Mouse (Mus musculus) liver, embryonic 15.5 days (tissue): ENCODE measurements at regions not wholly inside any gene's neighbourhood (a gene's known extent, or its start where the extent isn't known, plus 50 kb on each side); places are given as distances from the start of the nearest gene placed in this dataset.

Experiments
- ATAC-seq: fragments of 200-750 bp; cut with Nextera tagmentation; 2 replicates; pipeline ENCODE4 v1.8.0; 2017; ENCODE audit warnings: moderate number of reproducible peaks, mild to moderate bottlenecking, moderate library complexity; ENCODE audit not compliant: insufficient read depth
- H3K27ac ChIP-seq: fragments of 300-500 bp; sonication (generic); replicated peaks from 2 replicates; pipeline ENCODE4 v1.5.1; 2015; ENCODE audit warnings: mild to moderate bottlenecking, inconsistent platforms
- H3K27me3 ChIP-seq: fragments of 300-500 bp; sonication (generic); 2 replicates; pipeline ENCODE4 v1.6.1; 2015; ENCODE audit warnings: mild to moderate bottlenecking, inconsistent platforms
- H3K36me3 ChIP-seq: fragments of 300-500 bp; sonication (generic); replicated peaks from 2 replicates; pipeline ENCODE4 v1.6.1; 2015; ENCODE audit warnings: moderate library complexity, mild to moderate bottlenecking, inconsistent platforms
- H3K4me1 ChIP-seq: fragments of 300-500 bp; sonication (generic); replicated peaks from 2 replicates; pipeline ENCODE4 v1.6.1; 2015; ENCODE audit warnings: inconsistent platforms
- H3K4me2 ChIP-seq: fragments of 300-500 bp; sonication (generic); 2 replicates; pipeline ENCODE4 v1.6.1; 2015; ENCODE audit warnings: moderate library complexity, mild to moderate bottlenecking, inconsistent platforms
- H3K4me3 ChIP-seq: fragments of 300-500 bp; sonication (generic); replicated peaks from 2 replicates; pipeline ENCODE4 v1.5.1; 2015; ENCODE audit warnings: mild to moderate bottlenecking, inconsistent platforms
- H3K9ac ChIP-seq: fragments of 300-500 bp; sonication (generic); 2 replicates; pipeline ENCODE4 v1.6.1; 2015; ENCODE audit warnings: moderate library complexity, mild to moderate bottlenecking, inconsistent platforms
- H3K9me3 ChIP-seq: fragments of 300-500 bp; sonication (generic); replicated peaks from 2 replicates; pipeline ENCODE4 v1.6.1; 2016; ENCODE audit warnings: inconsistent platforms
- WGBS: fragments of 180-500 bp; shearing (Covaris S2); methylation state at CpG from one replicate; pipeline ENCODE4 v1.1.7; 2015; ENCODE audit warnings: mixed read lengths; ENCODE audit not compliant: insufficient replicate concordance; 5-methylcytosine and 5-hydroxymethylcytosine counted together

GRCm38 (mm10) chr14:24731872-24732525, 245.1 kb downstream of the Rps24 start:
- no peaks in the 10 kb centered on the region for H3K9me3 ChIP-seq
- H3K27ac ChIP-seq, result no peak overlapping the region
- H3K4me1 ChIP-seq, result no peaks in the 10 kb centered on the region
- WGBS, result 37% methylated on average over 5 of the region's 5 CpGs
- H3K36me3 ChIP-seq, result no peaks in the 10 kb centered on the region
- no peak for ATAC-seq
- H3K4me2 ChIP-seq, result no peak overlapping the region
- no peak overlapping the region for H3K4me3 ChIP-seq
- no peak overlapping the region for H3K9ac ChIP-seq
- H3K27me3 ChIP-seq, result no peaks in the 10 kb centered on the region

- H3K9ac ChIP-seq, result no peak overlapping the region
- H3K4me1 ChIP-seq, result no peaks in the 10 kb centered on the region
- no peaks in the 10 kb centered on the region for H3K27me3 ChIP-seq
- H3K4me3 ChIP-seq, result no peak overlapping the region
- no peak for ATAC-seq
- WGBS, result 62% methylated on average over 7 of the region's 7 CpGs
- no peak overlapping the region for H3K27ac ChIP-seq
- H3K9me3 ChIP-seq, result no peaks in the 10 kb centered on the region
- H3K36me3 ChIP-seq, result no peaks in the 10 kb centered on the region
- no peak overlapping the region for H3K4me2 ChIP-seq
These were observed 246.4 kb downstream of the Rps24 start for GRCm38 (mm10) chr14:24733326-24733725.

GRCm38 (mm10) chr14:24738869-24739268, 251.9 kb downstream of the Rps24 start:
- ATAC-seq, result no peak

GRCm38 (mm10) chr14:24744451-24744850, 257.5 kb downstream of the Rps24 start:
- no peak overlapping the region for H3K4me2 ChIP-seq
- no peak overlapping the region for H3K9ac ChIP-seq
- no peak overlapping the region for H3K4me3 ChIP-seq
- no peaks in the 10 kb centered on the region for H3K4me1 ChIP-seq
- 61% methylated on average over 2 of the region's 2 CpGs for WGBS
- no peak for ATAC-seq
- no peaks in the 10 kb centered on the region for H3K27me3 ChIP-seq
- no peaks in the 10 kb centered on the region for H3K36me3 ChIP-seq
- H3K9me3 ChIP-seq, result no peaks in the 10 kb centered on the region
- H3K27ac ChIP-seq, result no peak overlapping the region

More at GRCm38 (mm10) chr14:24738869-24739268, 251.9 kb downstream of the Rps24 start:
- Histone ChIP-seq H3K4me3 (no peak overlapping the region), H3K9me3 (no peaks in the 10 kb centered on the region), H3K27me3 (no peaks in the 10 kb centered on the region), H3K4me2 (no peak overlapping the region), H3K9ac (no peak overlapping the region), H3K4me1 (no peaks in the 10 kb centered on the region), H3K27ac (no peak overlapping the region), H3K36me3 (no peaks in the 10 kb centered on the region)

- no peaks in the 10 kb centered on the region for H3K27me3 ChIP-seq
These were observed 258.8 kb downstream of the Rps24 start for GRCm38 (mm10) chr14:24745730-24746129.

GRCm38 (mm10) chr14:24747471-24747795, 260.5 kb downstream of the Rps24 start:
- no peak overlapping the region for H3K4me3 ChIP-seq
- WGBS, result 34% methylated on average over 4 of the region's 4 CpGs
- H3K4me1 ChIP-seq, result no peaks in the 10 kb centered on the region
- H3K27ac ChIP-seq, result no peak overlapping the region
- no peak overlapping the region for H3K4me2 ChIP-seq
- ATAC-seq, result 0 out of 2 replicates have a peak, but pooled peaks have one; percentile 37
- no peak overlapping the region for H3K9ac ChIP-seq
- H3K27me3 ChIP-seq, result no peaks in the 10 kb centered on the region
- no peaks in the 10 kb centered on the region for H3K36me3 ChIP-seq
- H3K9me3 ChIP-seq, result no peaks in the 10 kb centered on the region

More at GRCm38 (mm10) chr14:24745730-24746129, 258.8 kb downstream of the Rps24 start:
- Histone ChIP-seq H3K4me3 (no peak overlapping the region), H3K9me3 (no peaks in the 10 kb centered on the region), H3K4me2 (no peak overlapping the region), H3K9ac (no peak overlapping the region), H3K27ac (no peak overlapping the region), H3K4me1 (no peaks in the 10 kb centered on the region), H3K36me3 (no peaks in the 10 kb centered on the region)
- ATAC-seq, result no peak
- 10% methylated on average over 3 of the region's 3 CpGs for WGBS

- Histone ChIP-seq H3K27me3 (no peaks in the 10 kb centered on the region), H3K9ac (no peak overlapping the region), H3K36me3 (no peaks in the 10 kb centered on the region), H3K4me3 (no peak overlapping the region), H3K4me2 (no peak overlapping the region), H3K4me1 (no peaks in the 10 kb centered on the region), H3K27ac (no peak overlapping the region), H3K9me3 (no peaks in the 10 kb centered on the region)
- 37% methylated on average over 7 of the region's 7 CpGs for WGBS
- ATAC-seq, result peak; percentile 52; the same call in 1 of the 2 replicates
These were observed 261.0 kb downstream of the Rps24 start for GRCm38 (mm10) chr14:24747796-24748496.

GRCm38 (mm10) chr14:24748497-24748862, 261.6 kb downstream of the Rps24 start:
- 62% methylated on average over 2 of the region's 2 CpGs for WGBS

GRCm38 (mm10) chr14:24749313-24749712, 262.4 kb downstream of the Rps24 start:
- no peak overlapping the region for H3K27ac ChIP-seq

More at GRCm38 (mm10) chr14:24748497-24748862, 261.6 kb downstream of the Rps24 start:
- no peak overlapping the region for H3K4me2 ChIP-seq
- no peak for ATAC-seq
- H3K4me3 ChIP-seq, result no peak overlapping the region
- H3K27ac ChIP-seq, result no peak overlapping the region
- no peaks in the 10 kb centered on the region for H3K27me3 ChIP-seq
- no peaks in the 10 kb centered on the region for H3K4me1 ChIP-seq
- H3K9ac ChIP-seq, result no peak overlapping the region
- no peaks in the 10 kb centered on the region for H3K9me3 ChIP-seq
- H3K36me3 ChIP-seq, result no peaks in the 10 kb centered on the region

GRCm38 (mm10) chr14:24751227-24751626, 264.3 kb downstream of the Rps24 start:
- H3K27me3 ChIP-seq, result no peaks in the 10 kb centered on the region
- H3K4me3 ChIP-seq, result no peak overlapping the region
- H3K4me2 ChIP-seq, result no peak overlapping the region
- no peak overlapping the region for H3K27ac ChIP-seq
- no peak for ATAC-seq
- no peak overlapping the region for H3K9ac ChIP-seq
- H3K36me3 ChIP-seq, result no peaks in the 10 kb centered on the region
- WGBS, result 75% methylated on average over 8 of the region's 8 CpGs
- no peaks in the 10 kb centered on the region for H3K9me3 ChIP-seq
- no peaks in the 10 kb centered on the region for H3K4me1 ChIP-seq

More at GRCm38 (mm10) chr14:24749313-24749712, 262.4 kb downstream of the Rps24 start:
- Histone ChIP-seq H3K4me3 (no peak overlapping the region), H3K4me2 (no peak overlapping the region), H3K9ac (no peak overlapping the region), H3K36me3 (no peaks in the 10 kb centered on the region), H3K4me1 (no peaks in the 10 kb centered on the region), H3K9me3 (no peaks in the 10 kb centered on the region), H3K27me3 (no peaks in the 10 kb centered on the region)
- WGBS, result 63% methylated on average over 9 of the region's 9 CpGs
- ATAC-seq, result no peak

- Histone ChIP-seq H3K9ac (no peak overlapping the region), H3K27me3 (no peaks in the 10 kb centered on the region), H3K4me3 (no peak overlapping the region), H3K27ac (no peak overlapping the region), H3K4me1 (no peaks in the 10 kb centered on the region), H3K9me3 (no peaks in the 10 kb centered on the region), H3K4me2 (no peak overlapping the region), H3K36me3 (no peaks in the 10 kb centered on the region)
- ATAC-seq, result no peak
- 36% methylated on average over 1 of the region's 1 CpGs for WGBS
These were observed 267.8 kb downstream of the Rps24 start for GRCm38 (mm10) chr14:24754753-24755152.
